Mouse (Mus musculus): ENCODE measurements around the gene Ngp.

Ngp gene

GRCm38 (mm10) chr9:110440049-110440448, 20.5 kb downstream of the Ngp start:
- no peak for DNase-seq

- DNase-seq: no peak
These were observed 21.0 kb downstream of the Ngp start for GRCm38 (mm10) chr9:110440559-110440958.

- DNase-seq: no peak
These were observed 28.8 kb downstream of the Ngp start for GRCm38 (mm10) chr9:110448356-110448755.

GRCm38 (mm10) chr9:110448857-110449617, 29.5 kb downstream of the Ngp start:
- peak; percentile 82 to 85 for DNase-seq

GRCm38 (mm10) chr9:110452523-110452922, 33.0 kb downstream of the Ngp start:
- DNase-seq: no peak

GRCm38 (mm10) chr9:110457926-110458325, 38.4 kb downstream of the Ngp start:
- no peak for DNase-seq

GRCm38 (mm10) chr9:110459145-110459727, 39.7 kb downstream of the Ngp start:
- DNase-seq: peak in 1 of 2 experiments; percentile 12

GRCm38 (mm10) chr9:110460884-110461815, 41.6 kb downstream of the Ngp start:
- DNase-seq: no peak

- DNase-seq: no peak
These were observed 42.8 kb downstream of the Ngp start for GRCm38 (mm10) chr9:110462321-110462720.

GRCm38 (mm10) chr9:110463983-110464591, 44.5 kb downstream of the Ngp start:
- no peak for DNase-seq

- DNase-seq: no peak
These were observed 45.8 kb downstream of the Ngp start for GRCm38 (mm10) chr9:110465336-110465735.

GRCm38 (mm10) chr9:110466179-110466578, 46.6 kb downstream of the Ngp start:
- DNase-seq: peak; percentile 33 to 36

All from kidney, postnatal 4 days (tissue).